Mouse (Mus musculus): ENCODE results near the gene Hmgxb4.

Hmgxb4 gene

GRCm38 (mm10) chr8:75018274-75018972, 25.3 kb downstream of the Hmgxb4 start:
- DNase-seq (ENCODE audit: inconsistent ontology term) = peak; percentile 57

GRCm38 (mm10) chr8:75023660-75024316, 30.6 kb downstream of the Hmgxb4 start:
- no peak for DNase-seq (ENCODE audit: inconsistent ontology term)

GRCm38 (mm10) chr8:75025809-75026208, 32.7 kb downstream of the Hmgxb4 start:
- no peak for DNase-seq (ENCODE audit: inconsistent ontology term)

- DNase-seq (ENCODE audit: inconsistent ontology term) = no peak
Observed at GRCm38 (mm10) chr8:75030453-75031024, 37.4 kb downstream of the Hmgxb4 start.

- DNase-seq (ENCODE audit: inconsistent ontology term) = no peak
Observed at GRCm38 (mm10) chr8:75032961-75033360, 39.8 kb downstream of the Hmgxb4 start.

GRCm38 (mm10) chr8:75033511-75034243, 40.5 kb downstream of the Hmgxb4 start, which contains the start of gene Tom1:
TSS of gene Tom1 (plus strand) at chr8:75033705.
- peak; percentile 98 for DNase-seq (ENCODE audit: inconsistent ontology term)

- no peak for DNase-seq (ENCODE audit: inconsistent ontology term)
Observed at GRCm38 (mm10) chr8:75034285-75034684, 41.1 kb downstream of the Hmgxb4 start.

GRCm38 (mm10) chr8:75035640-75036039, 42.5 kb downstream of the Hmgxb4 start:
- DNase-seq (ENCODE audit: inconsistent ontology term) = peak; percentile 47

GRCm38 (mm10) chr8:75038497-75038896, 45.3 kb downstream of the Hmgxb4 start:
- DNase-seq (ENCODE audit: inconsistent ontology term) = peak; percentile 26

- DNase-seq (ENCODE audit: inconsistent ontology term) = no peak
Observed at GRCm38 (mm10) chr8:75039754-75040153, 46.6 kb downstream of the Hmgxb4 start.

- no peak for DNase-seq (ENCODE audit: inconsistent ontology term)
Observed at GRCm38 (mm10) chr8:75042171-75042570, 49.0 kb downstream of the Hmgxb4 start.

GRCm38 (mm10) chr8:75042974-75043373, 49.8 kb downstream of the Hmgxb4 start:
- DNase-seq (ENCODE audit: inconsistent ontology term) = no peak

- DNase-seq (ENCODE audit: inconsistent ontology term) = no peak
Observed at GRCm38 (mm10) chr8:75046303-75046702, 53.1 kb downstream of the Hmgxb4 start.

- no peak for DNase-seq (ENCODE audit: inconsistent ontology term)
Observed at GRCm38 (mm10) chr8:75047784-75048183, 54.6 kb downstream of the Hmgxb4 start.

- DNase-seq (ENCODE audit: inconsistent ontology term) = no peak
Observed at GRCm38 (mm10) chr8:75053342-75053741, 60.2 kb downstream of the Hmgxb4 start.

- DNase-seq (ENCODE audit: inconsistent ontology term) = no peak
Observed at GRCm38 (mm10) chr8:75055673-75056072, 62.5 kb downstream of the Hmgxb4 start.

- DNase-seq (ENCODE audit: inconsistent ontology term) = no peak
Observed at GRCm38 (mm10) chr8:75060022-75060421, 66.9 kb downstream of the Hmgxb4 start.

- no peak for DNase-seq (ENCODE audit: inconsistent ontology term)
Observed at GRCm38 (mm10) chr8:75060815-75061214, 67.7 kb downstream of the Hmgxb4 start.

- DNase-seq (ENCODE audit: inconsistent ontology term) = peak; percentile 11
Observed at GRCm38 (mm10) chr8:75063290-75063689, 70.1 kb downstream of the Hmgxb4 start.

- DNase-seq (ENCODE audit: inconsistent ontology term) = no peak
Observed at GRCm38 (mm10) chr8:75064790-75065189, 71.6 kb downstream of the Hmgxb4 start.

- no peak for DNase-seq (ENCODE audit: inconsistent ontology term)
Observed at GRCm38 (mm10) chr8:75067287-75067686, 74.1 kb downstream of the Hmgxb4 start.

GRCm38 (mm10) chr8:75070297-75070696, 77.1 kb downstream of the Hmgxb4 start:
- DNase-seq (ENCODE audit: inconsistent ontology term) = no peak

All from Muller cell, postnatal 12 days (primary cell).